8 mouse cellular contexts compared by ENCODE assay signal in the genomic region with DNA sequence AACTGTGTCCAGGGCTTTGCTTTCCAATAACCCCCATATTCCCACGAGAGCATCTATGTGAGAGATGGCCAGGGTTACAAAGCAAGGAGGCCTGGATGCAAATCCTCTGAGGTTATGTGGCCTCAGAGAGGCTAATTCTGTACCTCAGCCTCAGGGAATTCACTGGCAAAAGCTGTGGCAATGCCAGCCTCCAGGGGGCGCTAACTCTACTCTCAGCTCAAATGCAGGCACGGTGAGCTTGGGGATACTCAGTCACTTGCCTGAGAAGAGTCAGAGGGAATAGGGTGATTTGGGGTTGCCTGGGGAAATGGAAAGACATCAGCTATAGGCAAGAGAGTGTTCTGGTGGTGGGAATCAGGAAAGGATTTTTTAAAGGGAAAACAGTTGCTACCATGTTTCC. TPM values are rescaled to one million over a fixed set of nuclear protein-coding genes. Genes with fewer than 3 reads are reported as not detected.
DNase-seq lines count a peak whose midpoint lies in the region; ATAC-seq and TF ChIP-seq lines count a peak whose summit lies in the region.

No protein-coding gene starts in this region.

- H3K4me2 ChIP-seq in heart, embryonic 11.5 days: no peak overlapping the region
- no peak overlapping the region for H3K4me2 ChIP-seq in midbrain, postnatal 0 days (ENCODE audit: low read depth, low read length, poor library complexity, severe bottlenecking)

- WGBS in heart, embryonic 11.5 days (ENCODE audit: insufficient replicate concordance): 54% methylated on average over 3 of the region's 3 CpGs
- WGBS in midbrain, postnatal 0 days: 47% methylated on average over 3 of the region's 3 CpGs

- H3K27ac ChIP-seq in heart, embryonic 11.5 days (ENCODE audit: low read depth, low read length): no peak overlapping the region
- no peak overlapping the region for H3K27ac ChIP-seq in midbrain, postnatal 0 days (ENCODE audit: low read depth, low read length)

- ATAC-seq in heart, embryonic 11.5 days (replicated peaks; ENCODE audit: insufficient number of reproducible peaks, low FRiP score, low TSS enrichment): no peak
- ATAC-seq in midbrain, postnatal 0 days (ENCODE audit: low FRiP score): no peak

- H3K36me3 ChIP-seq in heart, embryonic 11.5 days (ENCODE audit: control insufficient read depth, insufficient read depth, low read length): no peaks in the 10 kb centered on the region
- no peaks in the 10 kb centered on the region for H3K36me3 ChIP-seq in midbrain, postnatal 0 days (ENCODE audit: insufficient read depth, low read length)

- H3K9ac ChIP-seq in heart, embryonic 11.5 days (ENCODE audit: low read depth, low read length): no peak overlapping the region
- no peak overlapping the region for H3K9ac ChIP-seq in midbrain, postnatal 0 days (replicated peaks; ENCODE audit: low read length, poor library complexity, severe bottlenecking)

- peak; percentile 70 for TF ChIP-seq CTCF in midbrain, postnatal 0 days (IDR thresholded peaks at IDR 0.05)

- DNase-seq in heart, adult 8-10 months (ENCODE audit: low spot score): peak; percentile 62
- DNase-seq in CD8-positive naive resting alpha-beta T cell, adult 2 months (ENCODE audit: low read depth in 2 of 2, low spot score in 2 of 2): peak; percentile 20 to 39
- DNase-seq in c-Kit-negative CD71-positive TER-119-positive erythroid progenitor cells, embryonic 14.5 days (ENCODE audit: low read depth, low spot score): peak; percentile 6
- DNase-seq in gastrocnemius, adult 18-20 months (ENCODE audit: low spot score): peak; percentile 53
- peak; percentile 76 to 78 for DNase-seq in layer of hippocampus, postnatal 10 days (ENCODE audit: low spot score in 2 of 2)
- peak; percentile 52 for DNase-seq in midbrain, postnatal 0 days (ENCODE audit: low spot score)
- DNase-seq in testis, postnatal 14 days (ENCODE audit: low spot score): peak; percentile 22

- H3K27me3 ChIP-seq in heart, embryonic 11.5 days (ENCODE audit: control insufficient read depth, insufficient read depth, low read length): no peaks in the 10 kb centered on the region
- H3K27me3 ChIP-seq in midbrain, postnatal 0 days (ENCODE audit: insufficient read depth, low read length): no peaks in the 10 kb centered on the region

- no peak overlapping the region for H3K4me3 ChIP-seq in heart, embryonic 11.5 days (ENCODE audit: low read depth, low read length)
- H3K4me3 ChIP-seq in midbrain, postnatal 0 days (ENCODE audit: low read depth, low read length): no peak overlapping the region

- H3K9me3 ChIP-seq in heart, embryonic 11.5 days (replicated peaks; ENCODE audit: control insufficient read depth, low read length): no peaks in the 10 kb centered on the region
- H3K9me3 ChIP-seq in midbrain, postnatal 0 days (ENCODE audit: low read length): no peaks in the 10 kb centered on the region

- H3K4me1 ChIP-seq in heart, embryonic 11.5 days (ENCODE audit: control insufficient read depth, insufficient read depth, low read length): no peaks in the 10 kb centered on the region
- no peaks in the 10 kb centered on the region for H3K4me1 ChIP-seq in midbrain, postnatal 0 days (ENCODE audit: insufficient read depth, low read length)

RNA-seq across cellular contexts. Expression of gene Phf21b, which starts 52.2 kb away (rescaled TPM):
- total RNA-seq in heart, adult 8-10 months (2022): 1 to 10 TPM in 3 of 4 experiments, under 1 TPM in 1; 0.90 to 1.9 (median 1.7) TPM
- polyA plus RNA-seq in heart, embryonic 11.5 days (2014; fragmentation: Nextera tagmentation; extraction: Ambion mirVana): 0.39 and 0.56 TPM in 2 replicates
- total RNA-seq in gastrocnemius, adult 18-20 months (2021): under 1 TPM; 0.23 to 0.57 TPM
- 10 to 100 TPM; 11.6 to 13.8 TPM for total RNA-seq in layer of hippocampus, postnatal 10 days (2021)
- total RNA-seq in midbrain, postnatal 0 days (2014; rRNA removed): 11.7 and 14.2 TPM in 2 replicates
- polyA plus RNA-seq in midbrain, postnatal 0 days (2015; fragmentation: Nextera tagmentation; extraction: Ambion mirVana): 1.1 and 1.4 TPM in 2 replicates

Comparison
In these comparisons a context has a peak if more than half of its experiments do, and no peak if none do; other contexts are left out.
1. DNase-seq: peak in every context shown above with its lines; median percentile 77 in layer of hippocampus, postnatal 10 days; 62 in heart, adult 8-10 months; 53 in gastrocnemius, adult 18-20 months; 52 in midbrain, postnatal 0 days; 30 in CD8-positive naive resting alpha-beta T cell, adult 2 months; 22 in testis, postnatal 14 days; 6 in c-Kit-negative CD71-positive TER-119-positive erythroid progenitor cells, embryonic 14.5 days.